Mouse (Mus musculus): ENCODE results near the gene Nus1.
A peak's percentile ranks its signal among the peaks of the same experiment; 100 is the strongest.

The Nus1 gene

GRCm38 (mm10) chr10:52417998-52418860 lies 882 bp downstream of the Nus1 start:
- peak; percentile 52 for DNase-seq (ENCODE audit: low spot score)

GRCm38 (mm10) chr10:52418931-52419330 lies 1.6 kb downstream of the Nus1 start:
- DNase-seq (ENCODE audit: low spot score) = no peak

- no peak for DNase-seq (ENCODE audit: low spot score)
Measured at GRCm38 (mm10) chr10:52419402-52419801, 2.1 kb downstream of the Nus1 start.

- no peak for DNase-seq (ENCODE audit: low spot score)
Measured at GRCm38 (mm10) chr10:52420526-52420925, 3.2 kb downstream of the Nus1 start.

GRCm38 (mm10) chr10:52421716-52422115 lies 4.4 kb downstream of the Nus1 start:
- DNase-seq (ENCODE audit: low spot score) = no peak

- peak; percentile 16 for DNase-seq (ENCODE audit: low spot score)
Measured at GRCm38 (mm10) chr10:52423097-52423496, 5.8 kb downstream of the Nus1 start.

- no peak for DNase-seq (ENCODE audit: low spot score)
Measured at GRCm38 (mm10) chr10:52426314-52426980, 9.1 kb downstream of the Nus1 start.

GRCm38 (mm10) chr10:52427634-52428415 lies 10.5 kb downstream of the Nus1 start:
- DNase-seq (ENCODE audit: low spot score) = no peak

GRCm38 (mm10) chr10:52430953-52431352 lies 13.6 kb downstream of the Nus1 start:
- DNase-seq (ENCODE audit: low spot score) = no peak

GRCm38 (mm10) chr10:52434836-52435235 lies 17.5 kb downstream of the Nus1 start:
- no peak for DNase-seq (ENCODE audit: low spot score)

- DNase-seq (ENCODE audit: low spot score) = no peak
Measured at GRCm38 (mm10) chr10:52460614-52461013, 43.3 kb downstream of the Nus1 start.

GRCm38 (mm10) chr10:52463941-52464739 lies 46.8 kb downstream of the Nus1 start:
- DNase-seq (ENCODE audit: low spot score) = no peak

GRCm38 (mm10) chr10:52471520-52471919 lies 54.2 kb downstream of the Nus1 start:
- no peak for DNase-seq (ENCODE audit: low spot score)

All from retina, embryonic 14.5 days (tissue).